Mouse (Mus musculus) liver, embryonic 16.5 days (tissue): ENCODE results near the gene Gdap2. TPM values are rescaled to one million over a fixed set of nuclear protein-coding genes. Genes with fewer than 3 reads are reported as not detected.

ENCODE experiments used
- ATAC-seq: fragments of 200-750 bp; cut with Nextera tagmentation; 2 replicates; pipeline ENCODE4 v1.8.0; 2017; ENCODE audit warnings: low read depth, mild to moderate bottlenecking, moderate number of reproducible peaks, moderate library complexity
- H3K27ac ChIP-seq: fragments of 300-500 bp; sonication (generic); 2 replicates; pipeline ENCODE4 v1.5.1; 2014; ENCODE audit warnings: mild to moderate bottlenecking, low read length
- H3K27me3 ChIP-seq: fragments of 300-500 bp; sonication (generic); 2 replicates; pipeline ENCODE4 v1.6.1; 2014; ENCODE audit warnings: low read depth, low read length, mixed read lengths; ENCODE audit not compliant: control insufficient read depth, insufficient read depth
- H3K36me3 ChIP-seq: fragments of 300-500 bp; sonication (generic); 2 replicates; pipeline ENCODE4 v1.6.1; 2014; ENCODE audit warnings: mild to moderate bottlenecking; ENCODE audit not compliant: control insufficient read depth, insufficient read depth
- H3K4me1 ChIP-seq: fragments of 300-500 bp; sonication (generic); 2 replicates; pipeline ENCODE4 v1.6.1; 2014; ENCODE audit warnings: low read depth, low read length, mixed read lengths; ENCODE audit not compliant: control insufficient read depth
- H3K4me2 ChIP-seq: fragments of 300-500 bp; sonication (generic); 2 replicates; pipeline ENCODE4 v1.6.1; 2014; ENCODE audit warnings: low read depth, low read length, mixed read lengths
- H3K4me3 ChIP-seq: fragments of 300-500 bp; sonication (generic); 2 replicates; pipeline ENCODE4 v1.5.1; 2014; ENCODE audit warnings: low read depth, mild to moderate bottlenecking, low read length
- H3K9ac ChIP-seq: fragments of 300-500 bp; sonication (generic); 2 replicates; pipeline ENCODE4 v1.6.1; 2014; ENCODE audit warnings: low read depth, low read length
- H3K9me3 ChIP-seq: fragments of 300-500 bp; sonication (generic); replicated peaks from 2 replicates; pipeline ENCODE4 v1.6.1; 2016; ENCODE audit warnings: low read length; ENCODE audit not compliant: control insufficient read depth
- WGBS: fragments of 180-500 bp; shearing (Covaris S2); extraction: QIAGEN DNeasy Blood & Tissue Kit; methylation state at CpG from one replicate; pipeline ENCODE4 v1.1.7; 2014; ENCODE audit not compliant: insufficient replicate concordance; 5-methylcytosine and 5-hydroxymethylcytosine counted together
- polyA plus RNA-seq: library from polyadenylated mRNA; unstranded; fragments of >200 nt; fragmentation: Nextera tagmentation; extraction: Ambion mirVana; gene quantifications from 2 replicates; pipeline ENCODE4 v1.2.1, GENCODE M21; 2015

The Gdap2 gene
- polyA plus RNA-seq, 1 experiment from 2014 or later: 17.5 TPM

DNA sequence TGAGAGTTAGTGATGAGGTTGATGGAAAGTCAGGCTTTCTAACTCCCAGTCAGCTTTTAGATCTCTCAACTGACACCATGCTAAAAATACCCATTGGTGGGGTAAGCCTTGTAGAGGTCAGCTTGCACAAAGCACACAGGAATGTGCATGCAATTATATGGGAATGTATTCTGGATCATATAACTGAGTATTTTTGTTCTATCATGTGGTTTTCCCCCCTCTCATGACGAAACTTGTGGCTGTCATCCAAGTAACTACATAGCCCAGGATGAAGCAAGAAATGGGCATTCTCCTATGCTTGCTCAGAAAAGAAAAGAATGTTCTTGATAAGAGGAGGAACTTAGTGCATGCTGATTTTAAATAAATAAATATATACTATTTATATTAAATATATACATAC is 65.3 kb downstream of the Gdap2 start:
- Histone ChIP-seq H3K4me2 (no peak overlapping the region), H3K36me3 (no peaks in the 10 kb centered on the region), H3K4me3 (no peak overlapping the region), H3K4me1 (no peaks in the 10 kb centered on the region), H3K27ac (no peak overlapping the region), H3K9me3 (no peaks in the 10 kb centered on the region), H3K9ac (no peak overlapping the region), H3K27me3 (no peaks in the 10 kb centered on the region)
- 33% methylated on average over 1 of the region's 1 CpGs for WGBS
- ATAC-seq: no peak

- no peaks in the 10 kb centered on the region for H3K27me3 ChIP-seq
- 69% methylated on average over 3 of the region's 3 CpGs for WGBS
- H3K4me2 ChIP-seq: no peak overlapping the region
- no peak overlapping the region for H3K9ac ChIP-seq
- no peaks in the 10 kb centered on the region for H3K36me3 ChIP-seq
- no peak overlapping the region for H3K4me3 ChIP-seq
- H3K27ac ChIP-seq: no peak overlapping the region
- no peaks in the 10 kb centered on the region for H3K4me1 ChIP-seq
- H3K9me3 ChIP-seq: no peaks in the 10 kb centered on the region
- ATAC-seq: no peak
Observed at GRCm38 (mm10) chr3:100228981-100229380, 66.8 kb downstream of the Gdap2 start.

DNA sequence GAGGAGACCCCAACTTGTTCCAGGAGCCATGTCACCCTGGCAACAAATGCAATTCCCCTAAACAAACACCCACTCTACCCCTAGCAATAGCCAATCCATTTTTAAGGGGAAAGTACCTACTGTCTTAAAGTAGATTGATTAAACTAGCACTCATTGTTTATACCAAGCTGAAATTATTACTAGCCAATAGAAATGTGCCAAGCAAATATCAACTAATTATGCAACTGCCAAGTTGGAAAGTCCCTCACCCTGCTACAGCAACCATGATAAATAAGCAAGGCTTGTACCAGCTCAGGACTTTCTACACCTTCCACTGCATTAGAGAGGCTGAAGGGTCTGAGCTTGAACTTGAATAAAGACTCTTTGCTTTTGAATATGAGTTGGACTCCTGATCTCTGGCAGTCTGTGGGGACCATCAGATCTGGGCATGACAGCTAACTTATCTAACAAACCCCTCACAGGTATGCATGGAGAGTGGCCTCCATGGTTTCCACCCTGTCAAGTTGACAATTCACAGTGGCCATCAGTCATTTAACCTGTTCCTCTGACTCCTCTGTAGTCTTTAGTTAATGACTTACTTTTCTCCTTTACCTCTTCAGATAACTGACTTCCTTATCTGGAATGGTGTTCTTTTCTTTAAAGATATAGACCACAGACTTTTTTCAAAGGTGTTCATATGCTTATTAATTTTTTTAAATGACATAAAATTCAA is 74.7 kb downstream of the Gdap2 start:
- Histone ChIP-seq H3K4me1 (no peaks in the 10 kb centered on the region), H3K27me3 (no peaks in the 10 kb centered on the region), H3K27ac (no peak overlapping the region), H3K4me2 (no peak overlapping the region), H3K4me3 (no peak overlapping the region), H3K36me3 (no peaks in the 10 kb centered on the region), H3K9ac (no peak overlapping the region), H3K9me3 (no peaks in the 10 kb centered on the region)
- no peak for ATAC-seq

GRCm38 (mm10) chr3:100242230-100242629 is 80.0 kb downstream of the Gdap2 start:
- WGBS: 70% methylated on average over 4 of the region's 4 CpGs
- H3K4me1 ChIP-seq: no peaks in the 10 kb centered on the region
- no peak for ATAC-seq

DNA sequence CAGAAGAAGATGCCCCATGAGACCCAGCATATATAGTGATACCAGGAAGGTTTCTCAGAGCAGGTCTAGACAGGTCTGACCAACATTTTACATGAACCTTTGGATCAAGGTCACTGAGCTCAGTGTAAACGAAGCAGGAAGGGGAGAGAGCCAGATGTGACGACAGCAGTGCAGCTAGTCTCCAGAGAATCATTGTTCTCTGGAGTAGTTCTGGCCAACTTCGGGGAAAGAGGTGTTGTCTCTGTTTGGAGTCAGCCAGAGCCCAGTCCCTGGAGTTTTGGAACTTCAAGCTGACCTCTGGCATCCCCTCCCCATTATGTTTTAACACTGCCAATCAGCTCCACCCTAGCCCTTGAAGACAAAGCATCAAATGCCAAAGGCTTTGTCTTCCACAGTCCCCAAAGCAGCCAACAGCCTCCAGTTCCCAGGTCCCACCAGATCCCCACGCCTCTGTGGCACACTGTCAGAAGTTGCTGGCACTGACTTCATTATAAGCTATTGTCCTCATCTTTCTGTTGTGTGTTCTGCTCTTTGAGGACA is 84.2 kb downstream of the Gdap2 start:
- Histone ChIP-seq H3K9ac (no peak overlapping the region), H3K4me1 (no peaks in the 10 kb centered on the region), H3K36me3 (no peaks in the 10 kb centered on the region), H3K9me3 (no peaks in the 10 kb centered on the region), H3K27me3 (no peaks in the 10 kb centered on the region), H3K4me2 (no peak overlapping the region), H3K4me3 (no peak overlapping the region), H3K27ac (no peak overlapping the region)
- ATAC-seq: no peak
- 26% methylated on average over 4 of the region's 4 CpGs for WGBS

More at GRCm38 (mm10) chr3:100242230-100242629, 80.0 kb downstream of the Gdap2 start:
- H3K9me3 ChIP-seq: no peaks in the 10 kb centered on the region
- no peak overlapping the region for H3K27ac ChIP-seq
- H3K27me3 ChIP-seq: no peaks in the 10 kb centered on the region
- no peaks in the 10 kb centered on the region for H3K36me3 ChIP-seq
- H3K4me2 ChIP-seq: no peak overlapping the region
- no peak overlapping the region for H3K9ac ChIP-seq
- H3K4me3 ChIP-seq: no peak overlapping the region

Other genes with a start within 250 kb of the Gdap2 start
- gene Wdr3, start within 50 bp of the Gdap2 start, polyA plus RNA-seq: 16.9 TPM in 2 replicates